Mouse (Mus musculus): Measurements from ENCODE around the gene Dhrs7.

Gene Dhrs7

GRCm38 (mm10) chr12:72654698-72655097 is 10.0 kb downstream of the Dhrs7 start:
- peak; percentile 51 for DNase-seq (ENCODE audit: low spot score)

GRCm38 (mm10) chr12:72649611-72650330 is 14.9 kb downstream of the Dhrs7 start, which contains the start of gene Gm4756:
Gm4756 (minus strand) TSS chr12:72649661.
- DNase-seq (ENCODE audit: low spot score): no peak

DNA sequence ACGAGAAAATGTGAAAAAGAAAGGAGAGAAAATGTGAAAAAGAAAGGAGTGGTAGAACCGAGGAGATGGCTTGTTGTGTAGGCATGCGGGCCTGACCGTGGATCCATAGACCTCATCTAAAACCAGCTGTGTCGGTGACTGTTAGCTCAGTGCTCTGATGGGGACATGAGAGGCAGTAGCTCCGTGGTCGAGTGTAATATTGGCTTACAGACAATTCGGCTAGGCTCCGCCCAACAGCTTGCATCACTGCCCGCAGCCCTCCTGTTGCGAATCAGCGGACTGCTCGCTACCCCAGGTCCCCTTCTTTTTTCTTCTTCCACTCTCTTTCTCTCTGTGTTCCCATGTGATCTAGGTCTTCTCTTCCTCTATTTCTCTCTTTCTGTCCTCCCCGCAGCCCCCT is 15.8 kb downstream of the Dhrs7 start:
- no peak for DNase-seq (ENCODE audit: low spot score)

DNA sequence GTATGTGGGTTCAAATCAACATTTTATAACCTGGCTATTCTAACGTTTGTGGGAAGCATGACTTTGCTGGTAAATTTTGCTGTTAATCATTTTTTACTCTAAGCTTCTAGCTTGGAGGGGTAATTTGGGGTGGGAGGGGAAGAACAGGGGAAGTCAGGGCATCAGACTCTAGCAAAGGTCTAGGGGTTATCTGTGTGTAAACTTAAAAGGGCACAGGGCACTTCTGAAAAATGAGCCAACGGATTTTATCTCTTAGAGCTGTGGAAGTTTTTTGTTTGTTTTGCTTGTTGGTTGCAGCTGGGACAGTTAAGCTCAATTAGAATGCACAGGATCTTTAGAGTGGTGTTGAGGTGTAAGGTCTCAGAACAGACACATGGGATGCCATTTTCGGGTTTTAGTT is 26.7 kb downstream of the Dhrs7 start:
- no peak for DNase-seq (ENCODE audit: low spot score)

DNA sequence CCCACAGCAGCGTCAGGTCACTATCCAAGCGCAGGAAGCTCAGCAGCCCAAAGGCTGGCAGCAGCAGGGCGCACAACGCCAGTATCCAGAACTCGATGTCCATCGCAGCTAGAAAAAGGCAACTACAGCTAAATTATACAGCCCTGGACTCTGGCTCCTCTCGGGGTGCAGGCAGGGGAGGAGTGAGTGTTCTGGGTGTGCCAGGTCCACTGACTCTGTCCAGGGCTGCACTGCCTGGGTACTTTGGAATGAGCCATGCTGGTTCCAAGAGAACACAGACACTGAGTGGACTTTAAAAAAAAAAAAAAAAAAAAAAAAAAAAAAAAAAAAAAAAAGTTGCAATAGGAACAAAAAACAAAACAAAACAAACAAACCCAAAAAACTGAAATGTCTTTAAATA is 36.0 kb downstream of the Dhrs7 start:
- DNase-seq (ENCODE audit: low spot score): no peak

DNA sequence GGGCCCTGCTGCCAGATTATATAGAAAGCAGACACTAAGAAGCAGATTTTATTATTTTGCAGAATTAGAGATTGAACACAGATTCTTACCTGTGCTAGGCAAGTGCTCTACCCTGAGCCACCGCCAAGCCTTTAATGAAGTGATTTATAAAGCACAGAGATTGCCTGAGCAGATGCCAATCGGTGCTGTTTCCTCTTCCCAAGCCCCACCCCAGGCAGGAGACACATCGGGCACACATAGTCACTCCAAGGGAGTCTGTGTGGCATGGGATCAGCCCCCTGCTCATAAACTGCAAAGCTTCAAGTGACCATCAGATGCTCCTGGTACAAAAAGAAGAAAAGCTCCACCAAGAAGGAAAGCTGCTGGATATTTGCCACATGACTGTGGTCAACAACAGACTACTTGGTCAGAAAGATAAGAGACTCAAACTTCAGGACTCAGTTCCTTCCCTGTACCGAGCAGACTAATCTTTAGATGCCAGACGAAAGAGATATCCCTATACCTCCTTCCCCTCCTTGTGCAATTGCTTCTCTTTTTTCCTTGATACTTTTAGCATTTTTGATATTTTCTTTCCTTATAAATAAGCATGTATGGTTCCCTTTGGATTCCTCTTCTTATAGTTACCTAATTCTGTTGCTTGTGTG is 41.7 kb downstream of the Dhrs7 start:
- DNase-seq (ENCODE audit: low spot score): no peak

GRCm38 (mm10) chr12:72621441-72621840 is 43.3 kb downstream of the Dhrs7 start:
- no peak for DNase-seq (ENCODE audit: low spot score)

- DNase-seq (ENCODE audit: low spot score): no peak
Observed at GRCm38 (mm10) chr12:72620856-72621255, 43.9 kb downstream of the Dhrs7 start.

GRCm38 (mm10) chr12:72612053-72612452 is 52.7 kb downstream of the Dhrs7 start:
- DNase-seq (ENCODE audit: low spot score): no peak
